Comparison of ENCODE assay signal across 20 mouse cellular contexts in genomic region chr12:82365276-82365875, GRCm38 (mm10).
DNase-seq lines count a peak whose midpoint lies in the region; ATAC-seq and TF ChIP-seq lines count a peak whose summit lies in the region.
"Had no signal": no experiment of that assay in that cellular context is flagged by ENCODE, and none has a peak within 500 bp of the region (broad histone marks: within the 10 kb centered on the region; RNA-seq: fewer than 3 reads in every experiment).

No protein-coding gene starts in this region.

- no peaks in the 10 kb centered on the region for H3K9me3 ChIP-seq in heart, embryonic 16.5 days (replicated peaks; ENCODE audit: control insufficient read depth, low read length)
- no peaks in the 10 kb centered on the region for H3K9me3 ChIP-seq in limb, embryonic 14.5 days (ENCODE audit: control insufficient read depth, low read length)
- H3K9me3 ChIP-seq: embryonic facial prominence, embryonic 13.5 days; forebrain, embryonic 10.5 days; hindbrain, embryonic 12.5 days had no signal

- H3K4me2 ChIP-seq in heart, embryonic 16.5 days (ENCODE audit: low read depth, low read length) = no peak overlapping the region
- no peak overlapping the region for H3K4me2 ChIP-seq in limb, embryonic 14.5 days (replicated peaks; ENCODE audit: low read depth, low read length, severe bottlenecking)
- H3K4me2 ChIP-seq: embryonic facial prominence, embryonic 13.5 days; hindbrain, embryonic 12.5 days had no signal

- peaks cover 7% of the 10 kb centered on the region for H3K4me1 ChIP-seq in heart, embryonic 16.5 days (ENCODE audit: control insufficient read depth, insufficient read depth, low read length)
- H3K4me1 ChIP-seq in limb, embryonic 14.5 days (ENCODE audit: control insufficient read depth, insufficient read depth, low read length) = no peaks in the 10 kb centered on the region

- no peak for DNase-seq in heart, postnatal 14 days
- DNase-seq in Muller cell, postnatal 12 days (ENCODE audit: inconsistent ontology term) = peak; percentile 58
- peak; percentile 31 for DNase-seq in embryo, embryonic 11 days
- peak; percentile 27 for DNase-seq in limb, embryonic 14.5 days (ENCODE audit: low spot score)
- DNase-seq in adrenal gland, postnatal 14 days = no peak
- no peak for DNase-seq in thymus, postnatal 14 days
- DNase-seq: adrenal gland, postnatal 10 days; cerebellum, postnatal 10 days; kidney, adult 11 months; kidney, postnatal 4 days; layer of hippocampus, postnatal 36 days; left cerebral cortex, postnatal 4 days; lung, adult 18-20 months; lung, postnatal 36 days; right cerebral cortex, postnatal 14 days; thymus, postnatal 4 days had no signal

- H3K27ac ChIP-seq in heart, embryonic 16.5 days (ENCODE audit: low read length) = peak overlapping the region; percentile 50
- H3K27ac ChIP-seq in limb, embryonic 14.5 days (replicated peaks; ENCODE audit: low read depth, low read length) = no peak overlapping the region
- H3K27ac ChIP-seq: embryonic facial prominence, embryonic 13.5 days; forebrain, embryonic 10.5 days; hindbrain, embryonic 12.5 days had no signal

- no peak overlapping the region for H3K4me3 ChIP-seq in heart, embryonic 16.5 days (ENCODE audit: low read length)
- no peak overlapping the region for H3K4me3 ChIP-seq in limb, embryonic 14.5 days (replicated peaks; ENCODE audit: low read length)
- H3K4me3 ChIP-seq: embryonic facial prominence, embryonic 13.5 days; forebrain, embryonic 10.5 days; hindbrain, embryonic 12.5 days had no signal

- 34% methylated on average over 5 of the region's 5 CpGs for WGBS in heart, embryonic 16.5 days
- WGBS in limb, embryonic 14.5 days = 28% methylated on average over 5 of the region's 5 CpGs

- no peak; the same call in 1 of the 2 replicates for ATAC-seq in heart, embryonic 16.5 days (replicated peaks; ENCODE audit: extremely low read depth, insufficient read depth, low FRiP score)
- peak; percentile 70 for ATAC-seq in limb, embryonic 14.5 days (ENCODE audit: low FRiP score, low read depth)

- no peaks in the 10 kb centered on the region for H3K27me3 ChIP-seq in heart, embryonic 16.5 days (ENCODE audit: control insufficient read depth, insufficient read depth, low read length)
- no peaks in the 10 kb centered on the region for H3K27me3 ChIP-seq in limb, embryonic 14.5 days (ENCODE audit: control insufficient read depth, insufficient read depth, low read length)
- H3K27me3 ChIP-seq: embryonic facial prominence, embryonic 13.5 days; hindbrain, embryonic 12.5 days had no signal

- H3K9ac ChIP-seq in heart, embryonic 16.5 days (ENCODE audit: low read length) = no peak overlapping the region
- no peak overlapping the region for H3K9ac ChIP-seq in limb, embryonic 14.5 days (ENCODE audit: low read depth, low read length, severe bottlenecking)
- H3K9ac ChIP-seq: embryonic facial prominence, embryonic 13.5 days; hindbrain, embryonic 12.5 days had no signal

- no peak for TF ChIP-seq POLR2A in limb, embryonic 14.5 days (IDR thresholded peaks at IDR 0.05; ENCODE audit: borderline replicate concordance, extremely low read depth, insufficient read depth, insufficient read length)

- intact Hi-C loops in heart, postnatal 14 days (cut with DNase I) = no loop called here

- H3K36me3 ChIP-seq in heart, embryonic 16.5 days (ENCODE audit: control insufficient read depth, insufficient read depth) = no peaks in the 10 kb centered on the region
- no peaks in the 10 kb centered on the region for H3K36me3 ChIP-seq in limb, embryonic 14.5 days (ENCODE audit: control insufficient read depth, insufficient read depth, low read length)
- H3K36me3 ChIP-seq: hindbrain, embryonic 12.5 days had no signal

Comparison
In these comparisons a context has a peak if more than half of its experiments do, and no peak if none do; other contexts are left out.
1. DNase-seq: peak in Muller cell, postnatal 12 days (single experiment), embryo, embryonic 11 days (single experiment) and limb, embryonic 14.5 days (single experiment); none in heart, postnatal 14 days (0 of 2), adrenal gland, postnatal 14 days (single experiment) and thymus, postnatal 14 days (single experiment).